Mouse (Mus musculus) heart, adult 2 months (tissue): ENCODE data around the gene Tpsg1.

Experiments used
- EP300 ChIP-seq: fragments of 200-500 bp; IDR thresholded peaks from 2 replicates; pipeline ENCODE4 v1.6.1; 2011; ENCODE audit warnings: low read depth, low read length, control low read depth; ENCODE audit not compliant: insufficient read depth
- POLR2A ChIP-seq: fragments of 200-500 bp; IDR thresholded peaks from 2 replicates; pipeline ENCODE4 v1.6.1; 2011; ENCODE audit warnings: mild to moderate bottlenecking, low read depth, low read length, control low read depth; ENCODE audit not compliant: insufficient read depth

- TF ChIP-seq POLR2A (no peak), EP300 (no peak)
These were observed 41.7 kb downstream of the Tpsg1 start for GRCm38 (mm10) chr17:25410786-25411185.
